Mouse (Mus musculus): ENCODE measurements around the gene Fam241a.

Fam241a gene

GRCm38 (mm10) chr3:127895792-127896541 is at the start of gene Fam241a:
Gene Fam241a, minus strand, starts transcription at chr3:127896324.
- in situ Hi-C loops (cut with MboI; ENCODE audit: unreplicated experiment in 2 of 2): no loop called here

GRCm38 (mm10) chr3:127932453-127932852 is 36.3 kb upstream of the Fam241a start:
- in situ Hi-C loops (cut with MboI; ENCODE audit: unreplicated experiment in 2 of 2): no loop called here

GRCm38 (mm10) chr3:127930326-127931012 is 34.3 kb upstream of the Fam241a start:
- in situ Hi-C loops (cut with MboI; ENCODE audit: unreplicated experiment in 2 of 2): no loop called here

DNA sequence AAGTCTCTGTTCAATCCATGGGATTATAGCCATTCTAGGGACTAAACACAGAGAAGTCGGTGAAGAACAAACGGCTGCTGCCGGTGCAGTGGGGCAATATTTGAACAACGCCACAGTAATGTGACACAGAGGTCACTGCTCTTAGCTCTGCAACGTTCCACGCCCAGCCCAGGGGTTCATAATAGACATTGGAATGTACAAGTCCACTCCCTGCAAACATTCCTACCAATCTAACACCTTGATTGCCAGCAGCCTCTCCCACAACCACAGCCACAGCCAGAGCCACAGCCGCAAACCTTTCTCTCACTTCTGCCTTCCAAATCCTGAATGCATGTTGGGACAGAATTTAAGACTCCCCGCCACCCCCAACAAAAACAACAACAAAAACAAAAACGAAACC is 33.8 kb upstream of the Fam241a start:
- in situ Hi-C loops (cut with MboI; ENCODE audit: unreplicated experiment in 2 of 2): no loop called here

DNA sequence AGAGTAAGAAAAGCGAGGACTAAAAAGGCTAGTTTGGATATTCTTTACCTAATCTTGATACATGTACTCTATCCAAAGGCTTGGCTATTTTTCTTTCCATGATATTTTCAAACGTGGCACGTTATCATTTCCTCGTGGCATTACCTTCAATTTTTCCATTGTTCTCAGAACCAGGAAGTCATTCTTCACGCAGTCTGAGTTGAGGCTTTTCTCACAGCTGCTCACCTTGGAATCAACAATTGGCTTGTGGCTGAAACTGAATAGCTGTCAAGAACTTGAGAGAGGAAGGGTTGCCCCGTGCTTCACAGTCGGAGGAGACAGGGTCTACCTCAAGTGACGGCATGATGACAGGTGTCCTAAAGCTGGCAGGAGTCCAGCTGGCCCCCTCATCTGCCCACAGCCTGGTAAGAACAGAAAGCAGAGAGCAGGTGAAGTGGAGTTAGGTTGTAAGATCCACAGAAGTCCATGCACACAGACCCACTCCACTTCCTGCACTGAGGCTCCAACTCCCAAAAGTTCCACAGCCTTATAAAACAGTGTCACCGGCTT is 30.6 kb upstream of the Fam241a start:
- in situ Hi-C loops (cut with MboI; ENCODE audit: unreplicated experiment in 2 of 2): no loop called here

DNA sequence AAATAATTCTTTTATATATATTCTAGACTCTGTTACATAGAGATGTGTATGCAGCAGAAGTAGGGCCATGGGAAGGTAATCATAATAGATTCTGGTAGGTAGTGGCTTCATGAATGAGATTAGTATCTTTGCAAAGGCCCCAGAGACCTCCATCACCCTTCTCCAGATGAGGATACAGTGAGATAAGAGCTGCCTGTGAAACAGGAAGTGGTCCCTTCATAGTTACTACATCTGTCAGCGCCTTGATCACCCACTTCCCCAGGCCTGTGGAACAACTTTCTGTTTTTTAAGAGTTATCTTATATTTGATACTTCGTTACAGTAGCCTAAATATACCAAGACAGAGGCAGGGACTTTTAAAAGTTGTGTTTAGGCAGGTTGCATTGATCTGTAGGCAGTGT is 28.3 kb upstream of the Fam241a start:
- in situ Hi-C loops (cut with MboI; ENCODE audit: unreplicated experiment in 2 of 2): no loop called here

- in situ Hi-C loops (cut with MboI; ENCODE audit: unreplicated experiment in 2 of 2): no loop called here
These were observed 27.1 kb upstream of the Fam241a start for GRCm38 (mm10) chr3:127923183-127923582.

DNA sequence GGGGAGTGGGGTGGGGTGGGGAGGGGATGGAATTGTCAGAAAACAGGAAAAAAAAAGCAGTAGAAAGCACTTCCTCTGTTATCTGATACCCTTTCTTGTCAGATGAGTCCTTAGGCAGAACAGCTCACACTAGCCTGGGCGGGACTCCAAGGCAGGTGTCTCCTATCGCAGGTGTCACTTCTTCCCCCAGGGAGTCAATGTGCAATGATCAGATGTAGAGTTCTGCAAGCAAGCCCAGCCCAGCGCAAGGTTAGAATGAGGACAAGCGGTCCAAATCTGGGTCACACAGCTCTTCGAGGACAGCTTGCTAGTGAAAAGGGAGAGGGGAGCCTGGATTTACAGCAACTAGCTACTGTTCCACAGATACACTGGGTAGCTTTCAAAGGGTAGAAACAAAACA is 26.0 kb upstream of the Fam241a start:
- in situ Hi-C loops (cut with MboI; ENCODE audit: unreplicated experiment in 2 of 2): no loop called here

GRCm38 (mm10) chr3:127917999-127918661 is 22.0 kb upstream of the Fam241a start:
- in situ Hi-C loops (cut with MboI; ENCODE audit: unreplicated experiment in 2 of 2): no loop called here

- in situ Hi-C loops (cut with MboI; ENCODE audit: unreplicated experiment in 2 of 2): no loop called here
These were observed 21.4 kb upstream of the Fam241a start for GRCm38 (mm10) chr3:127917549-127917948.

- in situ Hi-C loops (cut with MboI; ENCODE audit: unreplicated experiment in 2 of 2): no loop called here
These were observed 19.7 kb upstream of the Fam241a start for GRCm38 (mm10) chr3:127915656-127916334.

DNA sequence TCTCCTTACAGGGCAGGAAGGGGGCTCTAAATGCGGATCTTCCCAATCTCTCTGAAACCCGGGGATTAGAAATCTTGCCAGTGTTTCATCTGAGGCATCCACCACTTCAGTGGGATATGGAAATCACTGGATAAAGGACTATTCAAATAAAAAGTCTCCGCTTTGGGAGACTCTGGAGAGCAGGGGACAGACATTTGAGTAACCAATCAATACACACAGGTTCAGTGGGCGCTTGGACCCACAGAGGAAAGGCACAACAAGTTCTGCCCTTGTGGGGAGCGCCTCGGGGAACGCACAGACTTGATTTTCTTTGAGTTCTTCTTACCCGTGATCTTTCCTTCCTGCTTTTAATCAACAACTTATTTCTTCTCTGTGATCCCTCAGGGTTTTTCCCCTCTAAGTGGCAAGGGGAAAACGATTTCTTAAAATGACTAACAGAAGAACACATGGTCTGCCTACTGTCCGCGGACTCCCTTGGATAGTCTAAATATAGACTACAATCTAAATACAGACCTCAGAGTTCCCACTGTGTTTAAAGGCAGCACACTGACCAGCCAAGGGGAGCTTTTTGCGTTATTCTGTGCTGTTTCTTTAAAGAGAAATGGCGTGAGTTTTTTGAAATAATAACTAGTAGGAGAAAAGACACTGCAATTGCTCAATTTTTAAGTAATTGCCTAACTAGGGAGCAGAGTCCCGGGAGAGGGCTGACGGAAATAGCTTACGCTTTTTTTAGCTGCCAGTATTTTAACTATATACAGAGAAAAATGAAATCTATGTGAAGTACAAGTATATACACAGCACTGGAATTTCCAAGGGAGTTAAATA is 18.0 kb upstream of the Fam241a start:
- in situ Hi-C loops (cut with MboI; ENCODE audit: unreplicated experiment in 2 of 2): no loop called here

GRCm38 (mm10) chr3:127909941-127910340 is 13.8 kb upstream of the Fam241a start:
- in situ Hi-C loops (cut with MboI; ENCODE audit: unreplicated experiment in 2 of 2): no loop called here

DNA sequence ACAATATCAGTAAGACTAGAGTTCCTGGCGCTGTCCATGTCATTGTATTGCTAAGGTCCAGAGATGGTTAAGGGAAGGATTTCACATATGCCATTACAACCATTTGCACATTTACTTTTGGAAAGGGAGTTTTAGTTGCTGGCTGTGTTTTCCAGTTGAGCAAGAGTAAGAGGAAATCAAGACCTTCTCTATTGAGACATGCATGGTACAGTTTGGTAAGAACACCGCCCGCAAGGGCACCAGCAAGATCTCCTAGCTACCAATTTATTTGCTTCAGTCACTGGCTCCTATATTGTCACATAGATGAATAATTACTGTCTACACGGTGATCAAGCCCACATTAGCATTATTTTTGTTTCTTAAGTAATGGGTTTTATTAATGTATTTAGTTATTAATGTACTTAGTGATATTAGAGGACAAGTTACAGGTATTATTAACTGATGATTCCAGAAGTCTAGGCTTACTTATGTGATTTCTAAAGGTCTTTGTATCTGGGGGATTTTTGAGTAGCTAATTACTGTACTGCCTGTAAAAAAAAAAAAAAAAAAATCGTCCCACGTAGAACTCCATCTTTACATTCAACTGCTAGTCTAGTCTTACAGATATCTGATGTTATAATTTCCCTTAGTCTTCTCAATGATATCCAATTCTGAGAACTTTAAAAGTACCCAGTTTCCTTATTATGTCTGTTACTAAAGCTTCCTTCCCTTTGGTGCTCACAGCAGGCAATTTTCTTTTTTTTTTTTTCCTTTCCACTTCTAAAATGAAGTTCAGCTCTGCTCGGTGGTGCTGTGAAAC is 944 bp downstream of the Fam241a start:
- in situ Hi-C loops (cut with MboI; ENCODE audit: unreplicated experiment in 2 of 2): loop anchor here in 1 of 2 experiments (5.0 kb wide), 1 partner anchor 48 kb away; no protein-coding TSS in a partner anchor

DNA sequence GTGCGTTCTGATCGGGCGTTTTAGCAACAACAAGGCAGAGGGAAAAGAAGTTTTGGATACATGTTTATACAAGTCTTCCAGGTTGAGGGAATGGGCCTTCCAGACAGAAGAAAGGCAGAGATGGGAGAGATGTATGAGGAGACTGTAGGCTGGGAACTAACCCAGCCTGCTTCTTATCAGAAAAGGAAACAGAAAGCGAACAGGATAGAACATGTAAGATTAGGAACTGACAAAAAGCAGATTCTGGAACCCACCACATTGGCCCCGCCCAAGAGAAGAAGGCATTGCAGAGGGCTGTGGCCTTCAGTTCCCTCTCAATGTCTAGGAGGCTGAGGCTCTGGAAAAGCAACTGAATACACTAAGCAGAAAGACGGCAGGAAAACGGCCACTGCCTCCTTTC is 2.2 kb downstream of the Fam241a start:
- in situ Hi-C loops (cut with MboI; ENCODE audit: unreplicated experiment in 2 of 2): loop anchor here in 1 of 2 experiments (5.0 kb wide), 1 partner anchor 47 kb away; no protein-coding TSS in a partner anchor

- in situ Hi-C loops (cut with MboI; ENCODE audit: unreplicated experiment in 2 of 2): loop anchor here in 1 of 2 experiments (5.0 kb wide), 1 partner anchor 45 kb away; no protein-coding TSS in a partner anchor
These were observed 4.2 kb downstream of the Fam241a start for GRCm38 (mm10) chr3:127891906-127892305.

DNA sequence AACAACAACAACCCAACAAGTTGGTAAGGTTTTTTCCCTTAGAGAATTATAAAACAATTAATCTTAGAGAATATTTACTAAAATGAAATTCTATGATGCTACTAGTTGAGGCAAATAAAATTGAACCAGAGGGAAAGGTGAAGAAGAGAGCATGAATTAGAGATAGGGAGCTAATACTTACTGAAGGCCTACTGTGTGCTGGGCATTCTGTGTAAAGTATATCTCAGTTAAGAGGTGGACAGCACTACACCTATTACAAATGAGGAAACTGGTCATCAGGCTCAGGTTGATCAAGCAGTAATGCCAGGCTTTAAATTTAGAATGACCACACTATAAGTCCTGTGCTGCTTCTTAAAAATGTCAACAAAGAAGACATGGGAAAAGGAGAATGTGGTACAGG is 6.1 kb downstream of the Fam241a start:
- in situ Hi-C loops (cut with MboI; ENCODE audit: unreplicated experiment in 2 of 2): loop anchor here in 1 of 2 experiments (5.0 kb wide), 1 partner anchor 43 kb away; no protein-coding TSS in a partner anchor

DNA sequence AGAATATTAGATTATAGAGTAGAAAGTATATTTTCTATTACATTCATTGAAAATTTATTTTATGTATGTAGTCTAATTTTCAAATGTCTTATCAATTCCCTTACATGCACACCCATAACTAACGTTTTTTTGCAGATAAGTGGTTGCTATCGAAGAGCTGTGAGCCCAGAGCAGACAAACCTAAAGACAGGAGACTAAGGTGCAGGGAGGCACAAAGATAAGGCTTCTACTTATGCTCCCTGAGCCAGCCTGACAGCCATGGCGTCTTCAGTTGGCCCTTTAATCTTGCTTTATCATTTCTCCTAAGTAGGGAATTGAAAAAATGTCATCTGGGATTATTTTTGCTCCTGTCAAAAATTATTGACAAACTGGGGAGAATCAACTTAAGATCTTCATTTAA is 6.6 kb downstream of the Fam241a start:
- in situ Hi-C loops (cut with MboI; ENCODE audit: unreplicated experiment in 2 of 2): no loop called here

DNA sequence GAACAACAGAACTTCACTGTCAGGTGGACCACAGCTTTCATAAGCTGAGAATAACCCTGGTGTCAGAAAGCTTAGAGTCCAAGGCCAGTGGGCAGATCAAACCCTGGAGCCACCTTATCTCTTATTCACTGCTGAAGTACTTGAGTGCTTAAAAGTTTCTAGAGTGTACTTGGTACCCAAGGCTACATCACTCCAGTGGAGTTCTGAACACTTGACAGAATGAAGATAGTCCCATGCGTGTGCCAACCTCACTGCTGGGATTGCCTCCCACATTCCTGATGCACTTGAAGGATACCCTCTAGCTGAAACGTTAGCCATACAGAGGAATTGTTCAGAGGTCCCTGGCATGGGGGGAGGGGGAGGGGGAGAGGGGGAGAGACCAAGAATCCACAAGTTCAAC is 14.4 kb downstream of the Fam241a start:
- in situ Hi-C loops (cut with MboI; ENCODE audit: unreplicated experiment in 2 of 2): no loop called here
